Mouse (Mus musculus) midbrain, embryonic 10.5 days (tissue): Measurements from ENCODE around the gene Orc5. TPM values are rescaled to one million over a fixed set of nuclear protein-coding genes. Genes with fewer than 3 reads are reported as not detected.
"Not testable (repeated sequence)": the region's sequence is repeated elsewhere in the genome, so short reads cannot be mapped to it uniquely, and the experiment has no call there.

Experiments used
- DNase-seq: peaks from one replicate; pipeline ENCODE4 v3.0.0-alpha.2; 2017; ENCODE audit warnings: low spot score
- H3K27ac ChIP-seq: fragments of 300-500 bp; sonication (generic); replicated peaks from 2 replicates; pipeline ENCODE4 v1.5.1; 2016; ENCODE audit warnings: mild to moderate bottlenecking
- H3K27me3 ChIP-seq: fragments of 300-500 bp; sonication (generic); 2 replicates; pipeline ENCODE4 v1.6.1; 2016; ENCODE audit warnings: low read depth, mild to moderate bottlenecking; ENCODE audit not compliant: poor library complexity, severe bottlenecking
- H3K36me3 ChIP-seq: fragments of 300-500 bp; sonication (generic); 2 replicates; pipeline ENCODE4 v1.6.1; 2016; ENCODE audit warnings: mild to moderate bottlenecking, moderate library complexity
- H3K4me1 ChIP-seq: fragments of 300-500 bp; sonication (generic); 2 replicates; pipeline ENCODE4 v1.6.1; 2016
- H3K4me3 ChIP-seq: fragments of 300-500 bp; sonication (generic); 2 replicates; pipeline ENCODE4 v1.5.1; 2016; ENCODE audit warnings: mild to moderate bottlenecking, moderate library complexity
- H3K9me3 ChIP-seq: fragments of 300-500 bp; sonication (generic); replicated peaks from 2 replicates; pipeline ENCODE4 v1.6.1; 2016; ENCODE audit warnings: mild to moderate bottlenecking
- WGBS: fragments of 180-500 bp; shearing (Covaris S2); methylation state at CpG from one replicate; pipeline ENCODE4 v1.1.7; 2016; 5-methylcytosine and 5-hydroxymethylcytosine counted together
- polyA plus RNA-seq: library from polyadenylated mRNA; unstranded; fragments of >200 nt; fragmentation: Nextera tagmentation; extraction: Ambion mirVana; gene quantifications from 2 replicates; pipeline ENCODE4 v1.2.1, GENCODE M21; 2016

Gene Orc5
- polyA plus RNA-seq, 1 experiment from 2014 or later: 52.3 TPM

- WGBS: 91% methylated on average over 2 of the region's 2 CpGs
- H3K4me1 ChIP-seq: no peaks in the 10 kb centered on the region
These were observed 30.5 kb downstream of the Orc5 start for GRCm38 (mm10) chr5:22519708-22520107.

DNA sequence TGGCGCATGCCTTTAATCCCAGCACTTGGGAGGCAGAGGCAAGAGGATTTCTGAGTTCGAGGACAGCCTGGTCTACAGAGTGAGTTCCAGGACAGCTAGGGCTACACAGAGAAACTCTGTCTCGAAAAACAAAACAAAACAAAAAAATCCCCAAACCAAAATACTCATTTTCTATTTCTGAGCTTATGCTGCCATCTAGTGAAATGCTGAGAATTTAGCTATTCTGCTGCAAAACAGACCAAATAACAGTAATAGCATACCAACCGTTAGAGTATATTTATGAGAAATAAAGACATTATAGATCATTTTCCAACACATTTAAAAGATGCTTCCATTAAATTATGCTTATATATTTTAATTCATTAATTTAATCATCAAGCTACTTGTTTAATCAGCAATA, 34.5 kb downstream of the Orc5 start:
- not testable (repeated sequence) for H3K4me3 ChIP-seq, H3K9me3 ChIP-seq, DNase-seq, H3K4me1 ChIP-seq, H3K27ac ChIP-seq, H3K27me3 ChIP-seq
- 87% methylated on average over 4 of the region's 4 CpGs for WGBS
- peaks cover 43% of the 10 kb centered on the region for H3K36me3 ChIP-seq

More at GRCm38 (mm10) chr5:22519708-22520107, 30.5 kb downstream of the Orc5 start:
- no peak for DNase-seq
- H3K9me3 ChIP-seq: no peaks in the 10 kb centered on the region
- no peak overlapping the region for H3K27ac ChIP-seq
- peaks cover 71% of the 10 kb centered on the region for H3K36me3 ChIP-seq
- no peaks in the 10 kb centered on the region for H3K27me3 ChIP-seq
- no peak overlapping the region for H3K4me3 ChIP-seq

GRCm38 (mm10) chr5:22514231-22514630, 36.0 kb downstream of the Orc5 start:
- not testable (repeated sequence) for H3K4me3 ChIP-seq, H3K4me1 ChIP-seq, DNase-seq, H3K9me3 ChIP-seq, H3K27ac ChIP-seq, H3K27me3 ChIP-seq
- peaks cover 28% of the 10 kb centered on the region for H3K36me3 ChIP-seq
- WGBS: no CpG with 5 or more reads among the region's 7 CpGs

GRCm38 (mm10) chr5:22512579-22512978, 37.6 kb downstream of the Orc5 start:
- not testable (repeated sequence) for H3K27me3 ChIP-seq, H3K4me1 ChIP-seq, H3K9me3 ChIP-seq, DNase-seq, H3K27ac ChIP-seq, H3K4me3 ChIP-seq
- WGBS: no CpG with 5 or more reads among the region's 5 CpGs
- peaks cover 19% of the 10 kb centered on the region for H3K36me3 ChIP-seq

DNA sequence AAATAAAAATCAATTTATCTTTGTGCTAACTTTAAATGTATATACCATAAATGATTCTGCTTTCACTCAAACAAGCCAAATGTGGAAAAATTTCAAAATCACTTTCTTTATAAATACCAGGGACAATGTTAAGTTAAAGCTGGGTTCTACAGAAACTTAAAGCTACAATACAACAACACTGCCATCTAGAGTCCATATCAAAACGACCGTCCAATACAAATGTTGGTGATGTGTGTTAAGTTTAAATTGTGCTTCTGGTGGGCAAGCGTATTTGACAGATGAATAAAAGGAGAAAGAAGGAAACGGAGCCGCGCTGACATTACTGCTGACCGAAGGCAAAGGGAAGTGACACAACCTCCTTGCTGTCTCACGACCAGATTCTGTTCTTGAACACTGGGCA, 38.4 kb downstream of the Orc5 start:
- 90% methylated on average over 8 of the region's 8 CpGs for WGBS
- Histone ChIP-seq H3K9me3 (no peaks in the 10 kb centered on the region), H3K27ac (no peak overlapping the region), H3K4me3 (no peak overlapping the region), H3K36me3 (peaks cover 14% of the 10 kb centered on the region), H3K27me3 (no peaks in the 10 kb centered on the region), H3K4me1 (no peaks in the 10 kb centered on the region)
- DNase-seq: no peak

- WGBS: 96% methylated on average over 5 of the region's 5 CpGs
- peaks cover 6% of the 10 kb centered on the region for H3K36me3 ChIP-seq
- no peak overlapping the region for H3K27ac ChIP-seq
- no peaks in the 10 kb centered on the region for H3K4me1 ChIP-seq
- no peaks in the 10 kb centered on the region for H3K9me3 ChIP-seq
- DNase-seq: no peak
- H3K4me3 ChIP-seq: no peak overlapping the region
- no peaks in the 10 kb centered on the region for H3K27me3 ChIP-seq
These were observed 41.7 kb downstream of the Orc5 start for GRCm38 (mm10) chr5:22508560-22508959.

DNA sequence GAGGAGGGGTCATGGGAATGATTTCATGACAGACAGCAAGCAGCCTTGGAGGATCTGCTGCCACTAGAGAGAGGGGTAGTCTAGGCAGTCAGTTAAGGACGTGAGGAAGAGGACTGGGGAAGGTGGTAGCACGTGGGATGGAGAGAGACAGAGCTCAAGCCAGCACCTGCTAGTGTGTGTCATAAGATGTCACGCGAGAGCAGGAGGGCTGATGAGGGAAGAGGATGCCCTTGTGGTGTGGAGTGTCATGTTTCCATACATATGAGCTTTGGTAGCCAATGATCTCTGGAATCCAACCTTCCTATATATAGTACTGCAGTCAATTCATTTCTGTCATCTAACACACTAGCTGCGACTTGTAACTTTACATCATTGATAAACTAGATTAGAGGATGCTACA, 50.8 kb downstream of the Orc5 start:
- Histone ChIP-seq H3K4me1 (no peaks in the 10 kb centered on the region), H3K27me3 (no peaks in the 10 kb centered on the region), H3K36me3 (peaks cover 32% of the 10 kb centered on the region), H3K9me3 (no peaks in the 10 kb centered on the region), H3K4me3 (no peak overlapping the region), H3K27ac (no peak overlapping the region)
- 91% methylated on average over 5 of the region's 5 CpGs for WGBS
- DNase-seq: no peak

DNA sequence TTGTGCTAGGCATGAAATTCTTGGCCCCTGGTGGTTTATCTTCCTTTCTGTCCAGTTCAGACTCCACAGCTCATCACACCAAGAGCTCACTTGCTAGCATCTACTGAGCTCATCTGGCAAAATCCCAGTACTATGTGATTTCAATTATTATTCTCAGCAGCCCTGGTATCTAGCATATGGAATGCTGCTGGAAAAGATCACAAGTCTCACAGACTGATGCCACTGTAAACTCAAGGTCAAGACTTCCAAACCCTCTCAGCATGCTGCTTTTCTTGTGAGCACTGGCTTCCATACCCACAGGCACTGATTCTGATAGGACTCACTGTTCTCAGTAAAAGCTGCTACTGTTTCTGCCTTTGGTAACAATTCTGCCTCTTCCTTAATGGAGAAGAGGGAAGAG, 59.1 kb downstream of the Orc5 start:
- no peak for DNase-seq
- no peak overlapping the region for H3K27ac ChIP-seq
- no peaks in the 10 kb centered on the region for H3K4me1 ChIP-seq
- H3K27me3 ChIP-seq: no peaks in the 10 kb centered on the region
- no peaks in the 10 kb centered on the region for H3K9me3 ChIP-seq
- H3K4me3 ChIP-seq: no peak overlapping the region
- H3K36me3 ChIP-seq: peaks cover 26% of the 10 kb centered on the region

GRCm38 (mm10) chr5:22489091-22489490, 61.1 kb downstream of the Orc5 start:
- Histone ChIP-seq H3K9me3 (no peaks in the 10 kb centered on the region), H3K4me1 (no peaks in the 10 kb centered on the region), H3K27me3 (no peaks in the 10 kb centered on the region), H3K36me3 (peaks cover 44% of the 10 kb centered on the region), H3K27ac (no peak overlapping the region), H3K4me3 (no peak overlapping the region)
- WGBS: 73% methylated on average over 4 of the region's 4 CpGs
- DNase-seq: no peak

DNA sequence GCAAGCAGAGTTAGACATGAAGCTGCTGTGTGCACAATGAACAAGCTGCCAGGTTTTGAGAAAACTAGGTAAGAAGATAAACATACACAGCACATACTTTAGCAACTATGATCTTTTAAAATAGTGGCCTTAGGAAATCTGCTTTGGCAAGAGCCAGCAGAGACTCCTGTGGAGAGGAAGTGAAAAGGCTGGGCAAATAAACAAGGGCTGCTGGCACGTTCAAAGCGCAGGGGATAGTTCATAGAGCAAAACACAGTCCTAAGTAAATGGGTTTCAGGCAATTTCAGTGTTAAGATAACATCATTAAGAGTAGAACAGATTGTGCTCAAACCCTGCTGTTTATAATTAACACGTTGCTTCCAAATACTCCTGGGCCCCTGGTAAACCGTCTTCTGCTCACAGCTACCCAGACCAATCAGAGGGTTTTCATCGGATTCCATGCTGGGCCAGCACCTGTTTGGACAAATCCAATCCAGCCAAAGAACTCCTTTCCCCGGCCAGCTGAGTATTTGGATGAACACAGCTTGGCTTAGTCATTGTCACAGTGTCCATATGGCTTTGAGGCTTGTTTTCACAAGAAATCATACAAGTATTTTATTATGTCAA, 63.5 kb downstream of the Orc5 start:
- 74% methylated on average over 6 of the region's 6 CpGs for WGBS

DNA sequence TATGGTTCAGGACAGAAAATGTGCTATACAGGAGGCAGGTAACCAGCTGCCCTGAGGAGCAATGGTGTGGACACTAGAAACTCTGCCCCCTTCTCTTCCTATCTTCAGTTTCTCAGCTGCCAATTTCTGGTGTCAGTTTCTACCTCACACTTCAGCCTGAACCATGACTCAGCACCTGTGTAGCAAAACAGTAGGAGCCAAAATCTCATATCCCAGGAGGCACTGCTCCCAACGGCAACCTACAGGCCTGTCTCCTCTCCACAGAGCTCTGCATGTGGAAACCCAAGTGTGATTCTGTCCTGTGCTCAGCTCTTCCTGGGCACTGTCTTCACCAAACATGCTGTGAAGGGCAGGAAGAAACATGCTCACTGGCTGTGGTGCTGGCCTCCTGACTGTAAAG, 64.5 kb downstream of the Orc5 start:
- H3K9me3 ChIP-seq: no peaks in the 10 kb centered on the region
- WGBS: 69% methylated on average over 1 of the region's 1 CpGs

More for the DNA sequence above, 63.5 kb downstream of the Orc5 start:
- Histone ChIP-seq H3K27me3 (no peaks in the 10 kb centered on the region), H3K4me1 (no peaks in the 10 kb centered on the region), H3K9me3 (no peaks in the 10 kb centered on the region), H3K27ac (no peak overlapping the region), H3K4me3 (no peak overlapping the region), H3K36me3 (peaks cover 44% of the 10 kb centered on the region)
- no peak for DNase-seq

GRCm38 (mm10) chr5:22482567-22482966, 67.7 kb downstream of the Orc5 start:
- H3K4me1 ChIP-seq: no peaks in the 10 kb centered on the region
- H3K27me3 ChIP-seq: no peaks in the 10 kb centered on the region
- peaks cover 26% of the 10 kb centered on the region for H3K36me3 ChIP-seq
- H3K4me3 ChIP-seq: no peak overlapping the region
- H3K27ac ChIP-seq: no peak overlapping the region
- no peak for DNase-seq
- WGBS: 92% methylated on average over 5 of the region's 5 CpGs
- H3K9me3 ChIP-seq: no peaks in the 10 kb centered on the region

More for the DNA sequence above, 64.5 kb downstream of the Orc5 start:
- Histone ChIP-seq H3K27ac (no peak overlapping the region), H3K27me3 (no peaks in the 10 kb centered on the region), H3K36me3 (peaks cover 36% of the 10 kb centered on the region), H3K4me1 (no peaks in the 10 kb centered on the region), H3K4me3 (no peak overlapping the region)
- DNase-seq: no peak

GRCm38 (mm10) chr5:22472445-22472844, 77.8 kb downstream of the Orc5 start:
- H3K27ac ChIP-seq, H3K4me3 ChIP-seq, H3K9me3 ChIP-seq, H3K27me3 ChIP-seq, H3K4me1 ChIP-seq, H3K36me3 ChIP-seq, DNase-seq: not testable (repeated sequence)
- 92% methylated on average over 7 of the region's 11 CpGs for WGBS

- Histone ChIP-seq H3K36me3 (no peaks in the 10 kb centered on the region), H3K9me3 (no peaks in the 10 kb centered on the region), H3K4me3 (no peak overlapping the region), H3K27ac (no peak overlapping the region), H3K4me1 (peaks cover 4% of the 10 kb centered on the region; the same call in 1 of the 2 replicates), H3K27me3 (no peaks in the 10 kb centered on the region)
- 80% methylated on average over 4 of the region's 4 CpGs for whole genome bisulfite sequencing
- DNase-seq: no peak
These were observed 79.0 kb downstream of the Orc5 start for GRCm38 (mm10) chr5:22471243-22471642.
